Mouse (Mus musculus) CD4-positive naive resting alpha-beta T cell, adult 57 days (primary cell): ENCODE data around the gene H2-M2. TPM values are rescaled to one million over a fixed set of nuclear protein-coding genes. Genes with fewer than 3 reads are reported as not detected.

Experiments
- total RNA-seq: library from RNA; stranded (reverse); gene quantifications from one replicate; pipeline ENCODE4 v1.2.4, GENCODE M21; 2023

H2-M2 gene
- not detected for total RNA-seq

DNA sequence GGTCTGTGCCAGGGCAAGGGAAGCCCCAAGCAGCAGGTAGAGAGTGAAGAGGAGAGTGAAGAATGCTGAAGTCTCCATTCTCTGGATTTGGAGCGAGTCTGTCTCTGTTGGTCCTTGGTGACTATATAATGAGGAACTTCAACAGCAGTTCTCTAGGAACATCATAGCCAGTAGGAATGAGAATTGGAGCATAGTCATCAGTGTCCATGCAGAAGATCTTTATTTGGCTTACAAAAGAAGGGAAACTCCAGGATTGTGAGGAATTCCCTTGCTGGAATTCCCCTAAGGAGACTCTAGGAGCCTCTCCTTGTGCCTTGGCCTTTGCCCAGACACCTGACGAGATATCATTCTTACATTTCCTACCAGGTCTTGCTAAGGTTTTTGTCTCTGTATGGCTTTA is at the start of gene H2-M2:
TSS of gene H2-M2 (minus strand) at position 101 of the 400 bp plus-strand sequence.

DNA sequence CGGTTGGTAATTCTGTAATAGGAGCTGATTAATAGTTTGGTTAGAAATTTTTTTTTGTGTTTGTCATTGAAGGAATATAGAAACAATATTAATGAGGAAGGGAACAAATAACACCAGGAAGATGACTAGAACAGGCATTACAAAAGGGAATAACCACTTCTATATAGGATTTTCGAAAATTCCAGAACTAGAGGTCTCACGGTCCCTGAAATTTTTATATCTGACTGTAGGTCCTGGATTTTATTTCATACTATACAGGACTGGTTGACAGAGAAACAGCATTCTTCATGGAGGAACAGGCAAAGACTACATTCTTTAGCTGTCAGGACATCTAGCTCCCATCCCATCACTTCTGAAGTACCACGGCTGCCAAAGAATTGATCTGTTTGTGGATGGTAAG is 24.4 kb upstream of the H2-M2 start, which contains the start of gene Olfr111:
TSS of gene Olfr111 (plus strand) at position 301 of the 400 bp plus-strand sequence.

DNA sequence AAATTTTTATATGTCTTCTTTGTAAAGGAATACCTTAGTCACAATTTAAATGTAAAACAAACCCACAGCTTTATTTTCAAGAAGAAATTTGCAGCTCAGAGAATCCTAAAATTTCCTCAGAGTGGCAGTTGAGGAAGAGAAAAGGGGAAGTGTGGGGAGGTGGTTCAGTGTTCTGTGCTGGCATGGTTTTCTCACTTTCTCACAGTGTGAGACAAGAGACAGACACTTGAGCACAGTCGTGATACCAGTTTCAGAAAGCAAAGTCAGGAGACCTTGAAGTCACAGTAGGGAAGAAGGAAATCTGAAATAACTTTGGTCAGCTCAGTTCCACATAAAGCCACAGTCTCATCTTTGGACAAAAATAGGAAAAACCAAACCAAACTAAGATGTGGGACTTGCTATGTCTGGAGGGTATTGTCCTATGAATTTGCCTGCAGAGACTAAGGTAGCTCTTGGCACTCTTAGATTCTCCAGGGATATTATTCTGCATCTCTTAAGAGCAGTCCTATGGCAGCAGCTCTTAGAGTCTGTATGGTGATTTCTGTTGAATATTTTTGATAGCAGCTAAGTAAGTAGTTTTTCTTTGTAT is 8.7 kb upstream of the H2-M2 start, which contains the start of gene Olfr110:
TSS of gene Olfr110 (plus strand) at position 539 of the 589 bp plus-strand sequence.

DNA sequence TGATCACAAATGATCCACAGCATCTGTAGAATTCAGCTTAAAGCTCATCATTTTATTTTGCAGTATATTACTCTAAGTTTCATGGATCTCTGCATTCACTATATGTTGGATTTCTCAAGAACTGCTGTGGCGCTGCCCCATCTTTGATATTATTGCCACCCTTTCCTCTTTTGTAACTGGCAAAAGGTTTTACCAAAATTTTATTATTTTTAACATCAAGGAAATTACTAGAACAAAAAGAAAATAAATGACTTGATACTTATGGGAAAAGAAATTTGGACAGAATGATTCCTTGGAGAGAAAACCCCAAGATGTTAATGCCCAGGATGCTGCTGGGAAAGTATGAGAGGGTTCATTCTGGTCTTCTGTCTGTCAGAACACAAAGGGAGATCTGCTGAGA is 24.7 kb downstream of the H2-M2 start, which contains the start of gene Olfr109:
TSS of gene Olfr109 (plus strand) at position 301 of the 400 bp plus-strand sequence.

DNA sequence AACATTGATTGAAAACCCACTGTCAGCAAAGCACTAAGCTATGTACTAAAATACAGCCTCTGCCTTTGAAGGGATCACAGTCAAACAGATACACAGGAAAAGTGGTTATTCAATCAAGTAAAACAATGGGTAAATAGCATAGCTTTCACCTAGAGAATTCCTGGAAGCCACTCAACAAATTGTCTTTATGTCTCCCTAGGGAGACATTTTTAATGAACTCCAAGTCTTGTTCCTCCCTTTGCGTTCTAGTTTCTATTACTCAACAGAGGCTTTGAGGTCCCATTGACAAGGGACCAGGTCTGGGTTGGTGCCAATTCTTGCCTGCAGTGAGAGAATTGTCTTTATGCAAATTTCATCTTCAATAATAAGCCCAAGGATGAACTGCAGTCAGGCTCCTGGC is 38.2 kb downstream of the H2-M2 start, which contains the start of gene Olfr108:
TSS of gene Olfr108 (plus strand) at position 301 of the 400 bp plus-strand sequence.

Other genes with a start within 250 kb of the H2-M2 start
- gene Olfr97, start 246.2 kb downstream of the H2-M2 start, total RNA-seq: not detected
- not detected for gene Olfr98, start 219.8 kb downstream of the H2-M2 start, total RNA-seq
- 28.4 TPM for gene H2-M3, start 213.3 kb downstream of the H2-M2 start, total RNA-seq
- gene Olfr99, start 200.1 kb downstream of the H2-M2 start, total RNA-seq: not detected
- gene Olfr101, start 179.2 kb downstream of the H2-M2 start, total RNA-seq: not detected
- not detected for gene Olfr102, start 166.5 kb downstream of the H2-M2 start, total RNA-seq
- gene Olfr103, start 143.9 kb downstream of the H2-M2 start, total RNA-seq: not detected
- not detected for gene Olfr104-ps, start 124.0 kb downstream of the H2-M2 start, total RNA-seq
- not detected for gene Olfr105-ps, start 104.5 kb downstream of the H2-M2 start, total RNA-seq
- gene Olfr106-ps, start 93.2 kb downstream of the H2-M2 start, total RNA-seq: not detected
- not detected for gene Olfr107, start 84.3 kb downstream of the H2-M2 start, total RNA-seq
- gene Olfr108, start 38.1 kb downstream of the H2-M2 start, total RNA-seq: not detected
- not detected for gene Olfr109, start 24.6 kb downstream of the H2-M2 start, total RNA-seq
- gene Olfr110, start 8.9 kb upstream of the H2-M2 start, total RNA-seq: not detected
- not detected for gene Olfr111, start 24.5 kb upstream of the H2-M2 start, total RNA-seq
- not detected for gene Olfr112, start 85.9 kb upstream of the H2-M2 start, total RNA-seq
- not detected for gene Olfr113, start 94.1 kb upstream of the H2-M2 start, total RNA-seq
- not detected for gene Olfr114, start 109.2 kb upstream of the H2-M2 start, total RNA-seq
- not detected for gene Olfr115, start 143.6 kb upstream of the H2-M2 start, total RNA-seq
- not detected for gene Olfr116, start 143.6 kb upstream of the H2-M2 start, total RNA-seq
- not detected for gene Olfr117, start 180.2 kb upstream of the H2-M2 start, total RNA-seq
- not detected for gene Olfr118, start 183.4 kb upstream of the H2-M2 start, total RNA-seq
- not detected for gene Olfr119, start 213.0 kb upstream of the H2-M2 start, total RNA-seq
- gene Olfr120, start 238.3 kb upstream of the H2-M2 start, total RNA-seq: not detected